Mouse (Mus musculus): ENCODE measurements around the gene Sirt2.
A peak's percentile ranks its signal among the peaks of the same experiment; 100 is the strongest.

GRCm38 (mm10) chr7:28741709-28742438 lies 24.7 kb upstream of the Sirt2 start, which contains the start of the genes Mrps12 and Sars2:
- TF ChIP-seq CTCF (IDR thresholded peaks at IDR 0.05; ENCODE audit: borderline replicate concordance, insufficient read depth, low read length) (peak; percentile 61), POLR2A (IDR thresholded peaks at IDR 0.05; ENCODE audit: low read depth, low read length) (peak; percentile 86)

All from embryonic fibroblast, embryonic 13.5 days (primary cell).